Mouse (Mus musculus) spleen, adult 2 months (tissue): Measurements from ENCODE around the gene Pcp4l1. TPM values are rescaled to one million over a fixed set of nuclear protein-coding genes. Genes with fewer than 3 reads are reported as not detected.

Source experiments
- DNase-seq, 2 experiments: peaks; one replicate each; pipeline versions ENCODE4 v3.0.0 to v3.0.0-alpha.2; 2012 to 2021; ENCODE audit warnings: low spot score in 2 of 2, low read depth in 1 of 2
- H3K27ac ChIP-seq: fragments of 200-500 bp; 2 replicates; pipeline ENCODE4 v1.5.1; 2012; ENCODE audit warnings: low read length, inconsistent platforms; ENCODE audit not compliant: insufficient read depth
- H3K27me3 ChIP-seq: fragments of 200-500 bp; 2 replicates; pipeline ENCODE4 v1.6.1; 2012; ENCODE audit warnings: mild to moderate bottlenecking, moderate library complexity, low read length, inconsistent platforms; ENCODE audit not compliant: control insufficient read depth, insufficient read depth
- H3K36me3 ChIP-seq: fragments of 200-500 bp; 2 replicates; pipeline ENCODE4 v1.6.1; 2012; ENCODE audit warnings: mild to moderate bottlenecking, low read length, inconsistent platforms; ENCODE audit not compliant: control insufficient read depth, insufficient read depth
- H3K4me1 ChIP-seq: fragments of 200-500 bp; 2 replicates; pipeline ENCODE4 v1.6.1; 2011; ENCODE audit warnings: inconsistent platforms; ENCODE audit not compliant: control insufficient read depth, insufficient read depth, insufficient read length
- H3K4me3 ChIP-seq: fragments of 200-500 bp; 2 replicates; pipeline ENCODE4 v1.5.1; 2011; ENCODE audit warnings: mild to moderate bottlenecking, inconsistent platforms; ENCODE audit not compliant: insufficient read depth, insufficient read length; ENCODE audit errors: extremely low read depth
- CTCF ChIP-seq: fragments of 200-500 bp; IDR thresholded peaks from 2 replicates; pipeline ENCODE4 v1.5.1; 2011; ENCODE audit warnings: mild to moderate bottlenecking, inconsistent platforms; ENCODE audit not compliant: insufficient read depth, insufficient read length, insufficient replicate concordance; ENCODE audit errors: extremely low read depth
- POLR2A ChIP-seq: fragments of 200-500 bp; IDR thresholded peaks from 2 replicates; pipeline ENCODE4 v1.6.1; 2011; ENCODE audit warnings: low read depth, low read length, inconsistent platforms
- WGBS: fragments of 180-500 bp; shearing (Covaris S2); methylation state at CpG from one replicate; pipeline ENCODE4 v1.1.7; 2018; 5-methylcytosine and 5-hydroxymethylcytosine counted together
- polyA plus RNA-seq: library from polyadenylated mRNA; depleted of rRNA; stranded (reverse); fragments of >200 nt; gene quantifications from 2 replicates; pipeline ENCODE4 v1.2.3, GENCODE M21; 2012

Gene Pcp4l1
- polyA plus RNA-seq, 1 experiment = 4.4 TPM

DNA sequence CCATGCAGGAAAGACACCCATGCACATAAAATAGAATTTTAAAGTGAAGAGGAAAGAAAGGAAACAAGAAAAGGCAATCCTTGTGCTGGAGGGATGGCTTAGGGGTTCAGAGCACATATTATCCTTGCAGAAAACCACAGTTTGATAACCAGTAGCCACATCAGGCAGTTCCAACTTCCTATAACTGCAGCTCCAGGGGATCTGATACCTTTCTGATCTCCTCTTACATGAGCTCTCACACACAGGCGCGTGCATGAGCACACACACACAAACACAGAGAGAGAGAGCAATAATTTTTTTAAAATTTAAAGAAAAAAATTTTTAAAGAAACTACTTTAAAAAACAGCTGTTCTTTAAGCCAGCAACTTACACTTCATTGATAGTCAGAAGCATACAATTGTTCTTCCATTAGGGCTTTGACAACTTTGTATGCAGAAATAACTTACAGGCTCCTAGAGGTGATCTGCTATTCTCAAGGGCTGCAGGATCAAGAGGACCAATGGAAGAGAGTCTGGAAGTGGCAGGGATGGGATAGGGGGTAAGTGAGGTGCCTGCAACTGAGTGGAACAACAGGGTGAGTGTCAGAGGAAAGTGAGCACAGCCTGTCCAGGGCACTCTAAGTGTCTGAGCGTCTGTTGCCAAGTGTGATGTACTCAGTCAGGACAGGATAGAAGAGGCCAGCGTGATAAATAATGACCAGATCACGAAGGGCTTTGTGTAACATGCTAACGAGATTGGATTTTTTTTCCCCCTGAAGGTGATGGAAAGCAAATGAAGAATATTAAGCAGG is 9.8 kb upstream of the Pcp4l1 start:
- no peak for TF ChIP-seq POLR2A
- no peak for TF ChIP-seq CTCF
- WGBS = 72% methylated on average over 6 of the region's 6 CpGs

DNA sequence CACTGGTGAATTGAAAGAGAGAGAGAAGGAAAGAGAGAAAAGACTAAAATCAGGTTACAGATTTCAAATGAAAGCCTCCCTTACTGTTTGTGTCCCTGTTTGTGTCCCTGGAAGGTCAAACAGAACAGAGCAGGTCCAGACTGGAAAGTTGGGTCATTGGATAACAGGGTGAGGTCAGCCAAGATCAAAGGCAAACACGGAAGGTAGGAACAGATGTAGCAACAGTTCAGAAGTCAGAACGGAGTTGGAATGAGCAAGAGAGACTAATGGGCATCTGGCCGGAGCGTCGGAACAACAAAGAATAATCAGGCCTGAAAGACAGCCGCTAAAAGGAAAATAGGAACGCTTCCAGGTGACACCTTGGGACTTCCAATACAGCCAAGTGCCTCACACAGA is 8.2 kb upstream of the Pcp4l1 start:
- Histone ChIP-seq H3K4me3 (no peak overlapping the region), H3K27ac (no peak overlapping the region), H3K36me3 (no peaks in the 10 kb centered on the region), H3K4me1 (no peaks in the 10 kb centered on the region), H3K27me3 (no peaks in the 10 kb centered on the region)
- no peak for DNase-seq
- no peak for TF ChIP-seq POLR2A
- TF ChIP-seq CTCF = no peak
- WGBS = 91% methylated on average over 7 of the region's 7 CpGs

More for the DNA sequence above, 9.8 kb upstream of the Pcp4l1 start:
- DNase-seq = no peak
- Histone ChIP-seq H3K27ac (no peak overlapping the region), H3K4me1 (no peaks in the 10 kb centered on the region), H3K4me3 (no peak overlapping the region), H3K27me3 (no peaks in the 10 kb centered on the region), H3K36me3 (no peaks in the 10 kb centered on the region)

GRCm38 (mm10) chr1:171203471-171204248 is 7.6 kb upstream of the Pcp4l1 start:
- Histone ChIP-seq H3K27ac (no peak overlapping the region), H3K4me1 (no peaks in the 10 kb centered on the region), H3K27me3 (no peaks in the 10 kb centered on the region), H3K36me3 (no peaks in the 10 kb centered on the region), H3K4me3 (no peak overlapping the region)
- no peak for DNase-seq
- TF ChIP-seq POLR2A (no peak), CTCF (no peak)
- WGBS = 51% methylated on average over 11 of the region's 11 CpGs

- no peak overlapping the region for H3K4me3 ChIP-seq
- H3K27ac ChIP-seq = no peak overlapping the region
- no peak for DNase-seq
- H3K27me3 ChIP-seq = 0 out of 2 replicates have a peak, but pooled peaks cover 2% of the 10 kb centered on the region
- 94% methylated on average over 1 of the region's 1 CpGs for WGBS
- TF ChIP-seq CTCF (no peak), POLR2A (no peak)
- H3K4me1 ChIP-seq = peaks cover 2% of the 10 kb centered on the region; the same call in 1 of the 2 replicates
- no peaks in the 10 kb centered on the region for H3K36me3 ChIP-seq
Observed at GRCm38 (mm10) chr1:171200769-171201168, 4.7 kb upstream of the Pcp4l1 start.

DNA sequence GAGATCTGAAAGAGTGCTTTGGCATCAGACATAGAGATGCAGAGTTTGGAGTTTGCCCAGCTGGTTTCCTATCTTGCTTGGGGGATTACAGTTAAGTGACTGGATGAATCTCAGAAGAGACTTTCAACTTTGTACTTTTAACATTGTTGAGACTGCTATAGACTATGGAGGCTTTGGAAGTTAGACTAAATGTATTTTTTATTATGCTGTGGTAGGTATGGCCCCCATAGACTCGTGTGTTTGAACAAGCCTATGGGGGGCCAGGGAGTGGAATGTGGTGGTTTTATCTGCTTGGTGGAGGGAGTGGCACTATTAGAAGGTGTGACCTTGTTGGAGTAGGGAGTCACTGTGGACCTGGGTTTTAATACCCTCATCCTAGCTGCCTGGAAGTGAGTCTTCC is 3.5 kb upstream of the Pcp4l1 start:
- no peak for DNase-seq
- no peak overlapping the region for H3K4me3 ChIP-seq
- peaks cover 6% of the 10 kb centered on the region; the same call in 1 of the 2 replicates for H3K4me1 ChIP-seq
- no peak overlapping the region for H3K27ac ChIP-seq
- TF ChIP-seq CTCF (no peak), POLR2A (no peak)
- peaks cover 6% of the 10 kb centered on the region; the same call in 1 of the 2 replicates for H3K27me3 ChIP-seq
- no peaks in the 10 kb centered on the region for H3K36me3 ChIP-seq
- WGBS = 74% methylated on average over 1 of the region's 1 CpGs

DNA sequence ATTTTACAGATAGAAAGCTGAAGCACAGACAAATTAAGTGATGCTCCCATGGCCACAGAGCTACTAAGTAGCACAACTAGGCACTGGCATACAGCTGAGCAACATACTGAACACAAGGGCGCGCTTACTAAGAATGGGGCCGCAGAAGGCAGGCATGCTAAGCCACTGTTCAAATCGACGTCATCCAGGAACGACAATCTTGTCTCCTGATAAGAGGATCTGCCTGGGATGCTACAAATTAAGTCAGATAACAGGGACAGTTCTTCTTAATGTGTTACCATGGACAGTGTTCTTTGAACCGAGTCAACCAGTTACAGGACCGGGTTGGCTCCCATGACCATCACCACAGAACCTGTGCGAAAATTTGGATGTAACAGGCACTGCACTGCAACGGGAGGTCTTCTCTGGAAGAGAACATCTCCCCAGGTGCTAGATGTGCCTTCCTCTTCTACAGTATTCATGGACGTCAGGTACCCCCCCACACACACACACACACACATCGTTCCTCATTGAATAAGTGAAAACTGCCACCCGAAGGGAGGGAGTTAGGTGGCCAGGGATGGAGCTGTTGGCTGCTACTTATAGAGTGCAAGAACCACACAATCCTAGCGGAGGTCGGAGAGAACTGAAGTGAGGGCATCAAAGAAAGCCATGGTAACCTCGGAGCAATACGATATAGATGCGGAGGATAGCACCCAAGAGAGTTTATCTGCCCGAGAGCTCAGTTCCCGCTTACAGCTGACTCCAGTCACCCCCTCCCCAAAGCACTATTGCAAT is 834 bp downstream of the Pcp4l1 start:
- TF ChIP-seq CTCF (no peak), POLR2A (no peak)
- 32% methylated on average over 20 of the region's 20 CpGs for WGBS
- peaks cover 6% of the 10 kb centered on the region; the same call in 1 of the 2 replicates for H3K4me1 ChIP-seq
- DNase-seq = no peak
- no peaks in the 10 kb centered on the region for H3K36me3 ChIP-seq
- peaks cover 6% of the 10 kb centered on the region; the same call in 1 of the 2 replicates for H3K27me3 ChIP-seq
- peak overlapping the region; percentile 38; the same call in 1 of the 2 replicates for H3K4me3 ChIP-seq
- H3K27ac ChIP-seq = no peak overlapping the region
